Mouse (Mus musculus): Measurements from ENCODE around the gene Olfm3. TPM values are rescaled to one million over a fixed set of nuclear protein-coding genes. Genes with fewer than 3 reads are reported as not detected.

Gene Olfm3
- polyA plus RNA-seq (2012; ENCODE audit: insufficient read depth, low replicate concordance) = not detected in 2 replicates

DNA sequence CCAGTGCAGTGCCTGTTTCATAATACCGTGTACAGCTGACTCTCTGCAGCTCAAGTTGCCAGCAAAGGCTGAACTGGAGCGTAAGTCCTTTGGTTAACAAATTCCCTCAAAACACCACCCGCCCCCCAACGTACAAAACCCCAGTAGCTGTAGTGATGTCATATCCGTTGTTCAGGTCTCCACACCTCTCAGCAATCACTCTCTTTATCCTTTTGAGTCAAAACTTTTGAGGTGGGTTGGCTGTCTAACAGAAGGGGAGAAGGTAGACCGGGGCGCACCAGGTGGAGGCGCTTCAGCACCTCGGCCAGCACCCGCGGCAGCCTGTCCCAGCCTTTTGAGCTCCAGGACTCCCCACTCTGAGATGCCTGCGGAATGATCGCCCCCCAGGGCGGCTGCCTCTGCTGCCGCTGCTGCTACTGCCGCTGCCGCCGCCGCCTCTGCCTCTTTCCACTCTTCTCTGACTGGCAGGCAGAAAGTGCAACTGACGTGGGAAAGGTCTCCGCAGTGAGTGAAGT lies at the start of gene Olfm3:
TSS of gene Olfm3 (plus strand) at position 155 of the 515 bp plus-strand sequence.
- Histone ChIP-seq H3K4me1 (peaks cover 15% of the 10 kb centered on the region), H3K4me3 (replicated peaks) (peak within 1 kb of the TSS; percentile 89), H3K27me3 (replicated peaks) (peaks cover 4% of the 10 kb centered on the region), H3K36me3 (replicated peaks; ENCODE audit: low read length) (no peaks in the 10 kb centered on the region), H3K9me3 (no peaks in the 10 kb centered on the region)
- TF ChIP-seq FLI1 (IDR thresholded peaks at IDR 0.05; ENCODE audit: low read length) (no peak), GATA1 (IDR thresholded peaks at IDR 0.05; ENCODE audit: borderline replicate concordance, low read length) (no peak)

DNA sequence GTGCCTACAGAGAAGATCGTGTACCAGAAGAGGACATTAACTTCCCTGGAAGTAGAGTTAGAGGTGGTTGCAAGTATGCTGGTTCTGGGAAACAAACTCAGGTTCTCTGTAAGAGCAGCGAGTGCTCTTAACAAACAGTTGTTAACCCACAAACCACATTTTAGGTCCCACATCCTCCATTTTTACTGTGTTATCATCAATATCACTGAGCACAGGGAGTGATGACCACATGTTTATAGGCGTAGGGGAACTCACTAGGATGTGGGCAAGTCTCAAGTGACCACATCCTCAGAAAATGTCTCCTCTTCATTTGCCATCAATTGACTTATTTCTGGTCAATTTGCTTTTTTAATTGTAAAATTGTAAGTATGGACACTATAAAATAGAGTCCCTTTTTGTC lies 14.1 kb upstream of the Olfm3 start:
- TF ChIP-seq GATA1 (IDR thresholded peaks at IDR 0.05; ENCODE audit: borderline replicate concordance, low read length) (peak; percentile 21; the same call in 1 of the 3 replicates), FLI1 (IDR thresholded peaks at IDR 0.05; ENCODE audit: low read length) (0 out of 2 replicates have a peak, but pooled peaks have one; percentile 27)
- Histone ChIP-seq H3K27me3 (replicated peaks) (no peaks in the 10 kb centered on the region), H3K9me3 (no peaks in the 10 kb centered on the region), H3K36me3 (replicated peaks; ENCODE audit: low read length) (no peaks in the 10 kb centered on the region), H3K4me3 (replicated peaks) (peak overlapping the region; percentile 46), H3K4me1 (peaks cover 15% of the 10 kb centered on the region)

DNA sequence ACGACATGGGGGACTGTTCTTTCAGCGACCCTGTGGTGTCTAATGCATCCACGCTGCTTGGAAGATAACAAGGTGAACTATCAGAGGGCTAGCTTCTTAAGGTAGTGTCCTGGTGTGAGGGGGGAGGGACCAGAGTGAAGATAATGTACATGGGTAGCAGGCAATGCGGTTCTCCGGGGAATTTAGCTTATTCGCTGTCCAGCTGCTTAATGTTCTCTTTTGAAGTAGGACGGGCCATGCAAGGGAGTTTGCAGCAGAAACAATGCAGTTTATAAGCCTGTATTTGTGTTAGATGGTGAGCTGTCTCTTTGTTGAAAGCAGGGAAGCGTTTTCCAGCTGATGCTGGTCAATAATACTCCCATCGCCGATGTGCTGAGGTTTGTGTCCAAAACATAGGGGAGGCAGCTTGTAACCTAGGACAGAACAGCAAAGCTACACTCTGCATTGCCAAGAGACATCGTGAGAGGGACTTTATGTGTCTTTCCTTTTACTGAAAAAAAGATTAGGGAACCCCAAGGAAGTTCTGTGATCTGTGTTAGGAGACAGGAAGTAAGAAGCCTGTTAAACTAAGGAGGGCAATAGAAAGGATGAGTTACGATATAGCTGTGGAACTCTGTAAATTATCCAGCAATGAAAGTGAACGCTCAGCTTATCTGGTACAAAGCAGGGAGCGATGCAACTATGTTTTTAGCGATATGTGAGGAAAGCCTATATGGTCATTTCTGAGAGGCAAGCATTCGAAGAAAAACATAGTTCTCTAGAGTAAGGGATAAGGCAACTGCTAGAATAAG lies 950 bp downstream of the Olfm3 start:
- TF ChIP-seq GATA1 (IDR thresholded peaks at IDR 0.05; ENCODE audit: borderline replicate concordance, low read length) (no peak), FLI1 (IDR thresholded peaks at IDR 0.05; ENCODE audit: low read length) (no peak)
- Histone ChIP-seq H3K36me3 (replicated peaks; ENCODE audit: low read length) (no peaks in the 10 kb centered on the region), H3K4me3 (replicated peaks) (peak overlapping the region; percentile 89), H3K9me3 (no peaks in the 10 kb centered on the region), H3K27me3 (replicated peaks) (peaks cover 4% of the 10 kb centered on the region), H3K4me1 (peaks cover 15% of the 10 kb centered on the region)

DNA sequence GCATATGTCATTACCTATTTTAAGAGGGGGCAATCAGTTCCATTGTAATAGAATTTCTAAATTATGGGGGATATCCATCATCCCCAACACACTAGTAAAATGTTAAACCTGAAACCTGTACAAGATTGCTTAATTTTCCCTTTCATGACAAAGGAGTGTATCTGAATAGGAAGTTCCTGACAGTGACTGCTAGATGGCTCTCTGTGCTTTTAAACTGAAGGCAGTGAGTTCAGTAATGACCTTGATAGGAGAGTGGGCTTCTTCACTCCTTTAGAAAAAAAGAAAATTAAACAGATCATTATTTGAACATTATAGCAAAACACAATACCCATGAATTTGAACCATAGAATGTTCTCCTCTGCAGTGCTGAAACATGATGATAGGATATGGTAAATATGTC lies 3.7 kb downstream of the Olfm3 start:
- Histone ChIP-seq H3K27me3 (replicated peaks) (peaks cover 4% of the 10 kb centered on the region), H3K4me3 (replicated peaks) (no peak overlapping the region), H3K36me3 (replicated peaks; ENCODE audit: low read length) (no peaks in the 10 kb centered on the region), H3K4me1 (peaks cover 15% of the 10 kb centered on the region), H3K9me3 (no peaks in the 10 kb centered on the region)
- no peak for TF ChIP-seq FLI1 (IDR thresholded peaks at IDR 0.05; ENCODE audit: low read length)
- no peak for TF ChIP-seq GATA1 (IDR thresholded peaks at IDR 0.05; ENCODE audit: borderline replicate concordance, low read length)

DNA sequence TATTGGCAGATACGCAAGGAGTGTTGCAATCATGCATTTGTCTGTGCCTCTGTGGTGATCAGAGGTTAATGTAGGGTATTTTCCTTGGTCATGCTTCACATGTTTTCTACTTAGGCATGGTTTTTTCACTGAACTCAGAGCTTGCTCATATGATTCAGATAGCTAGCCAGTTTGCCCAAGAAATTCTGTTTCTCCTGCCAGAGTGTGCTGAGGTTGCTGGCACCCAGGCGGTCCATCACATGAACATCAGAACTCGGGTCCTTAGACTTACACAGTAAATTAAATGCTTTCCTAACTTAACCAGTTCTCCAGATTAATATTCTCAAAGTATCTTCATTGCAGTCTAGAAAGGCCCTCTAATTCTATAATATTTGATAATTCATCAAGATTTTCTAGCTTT lies 5.0 kb downstream of the Olfm3 start:
- no peaks in the 10 kb centered on the region for H3K9me3 ChIP-seq
- no peak for TF ChIP-seq FLI1 (IDR thresholded peaks at IDR 0.05; ENCODE audit: low read length)
- H3K36me3 ChIP-seq (replicated peaks; ENCODE audit: low read length) = no peaks in the 10 kb centered on the region
- H3K27me3 ChIP-seq (replicated peaks) = peaks cover 4% of the 10 kb centered on the region
- no peak overlapping the region for H3K4me3 ChIP-seq (replicated peaks)
- peaks cover 14% of the 10 kb centered on the region for H3K4me1 ChIP-seq

DNA sequence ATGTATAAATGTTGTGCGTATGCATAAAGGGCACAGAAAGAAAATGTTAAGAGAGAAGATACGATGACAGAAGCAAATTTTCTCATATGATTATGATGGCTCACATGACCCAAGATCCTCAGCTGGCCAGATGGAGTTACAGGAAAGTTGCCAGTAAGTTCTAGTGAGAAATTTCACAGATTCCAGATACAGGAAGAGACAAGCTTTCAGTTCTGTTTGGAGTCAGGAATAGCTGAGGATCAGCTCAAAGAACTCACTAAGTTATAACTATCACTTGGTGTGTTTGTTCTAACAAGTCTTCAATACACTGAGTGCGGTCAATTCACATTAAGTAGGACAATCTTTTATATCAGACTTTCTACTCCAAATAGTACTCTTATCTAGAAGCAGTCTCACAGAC lies 16.2 kb downstream of the Olfm3 start:
- Histone ChIP-seq H3K27me3 (replicated peaks) (no peaks in the 10 kb centered on the region), H3K9me3 (no peaks in the 10 kb centered on the region), H3K36me3 (replicated peaks; ENCODE audit: low read length) (no peaks in the 10 kb centered on the region), H3K4me1 (no peaks in the 10 kb centered on the region), H3K4me3 (replicated peaks) (no peak overlapping the region)
- TF ChIP-seq GATA1 (IDR thresholded peaks at IDR 0.05; ENCODE audit: borderline replicate concordance, low read length) (no peak), FLI1 (IDR thresholded peaks at IDR 0.05; ENCODE audit: low read length) (no peak)

DNA sequence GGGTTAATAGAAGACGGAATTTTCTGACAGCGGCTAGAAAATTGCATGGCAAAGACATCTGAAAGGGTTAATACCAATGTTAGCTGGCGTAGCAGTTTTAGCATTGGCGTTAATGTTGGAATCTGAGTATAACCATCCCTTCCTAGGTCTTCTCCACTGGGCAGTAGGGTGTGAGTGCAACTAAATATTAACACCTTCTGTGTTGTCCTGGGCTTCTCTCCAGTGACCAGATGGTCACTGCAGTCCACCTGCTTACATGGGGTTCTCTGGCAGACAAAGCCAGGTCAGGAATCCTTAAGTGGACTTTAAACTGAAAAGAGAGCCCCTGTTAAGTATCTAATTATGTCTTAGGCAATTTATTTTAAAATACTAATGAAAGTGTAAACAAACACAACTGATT lies 25.7 kb downstream of the Olfm3 start:
- Histone ChIP-seq H3K27me3 (replicated peaks) (no peaks in the 10 kb centered on the region), H3K36me3 (replicated peaks; ENCODE audit: low read length) (no peaks in the 10 kb centered on the region), H3K9me3 (no peaks in the 10 kb centered on the region), H3K4me3 (replicated peaks) (no peak overlapping the region), H3K4me1 (no peaks in the 10 kb centered on the region)
- TF ChIP-seq GATA1 (IDR thresholded peaks at IDR 0.05; ENCODE audit: borderline replicate concordance, low read length) (no peak), FLI1 (IDR thresholded peaks at IDR 0.05; ENCODE audit: low read length) (no peak)

DNA sequence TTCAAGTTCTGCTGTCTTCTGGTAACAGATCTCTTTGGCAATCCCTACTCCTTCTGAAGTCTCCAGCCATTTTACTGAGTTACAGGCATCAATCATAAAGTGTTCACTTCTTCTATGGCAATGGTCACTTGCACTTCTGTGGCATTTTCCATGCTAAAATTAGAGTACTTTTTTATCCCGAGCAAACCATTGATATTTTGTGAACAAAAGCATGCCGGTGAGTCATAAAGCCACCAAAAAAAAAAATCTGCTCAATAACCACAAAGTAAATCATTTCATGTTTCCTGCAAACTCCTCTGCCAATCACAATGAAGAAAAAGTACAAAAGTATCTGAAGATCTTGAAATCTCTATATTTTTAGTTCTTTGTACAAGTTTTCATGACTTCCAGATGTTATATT lies 26.5 kb downstream of the Olfm3 start:
- Histone ChIP-seq H3K36me3 (replicated peaks; ENCODE audit: low read length) (no peaks in the 10 kb centered on the region), H3K9me3 (no peaks in the 10 kb centered on the region), H3K4me1 (no peaks in the 10 kb centered on the region), H3K27me3 (replicated peaks) (no peaks in the 10 kb centered on the region), H3K4me3 (replicated peaks) (no peak overlapping the region)
- TF ChIP-seq FLI1 (IDR thresholded peaks at IDR 0.05; ENCODE audit: low read length) (no peak), GATA1 (IDR thresholded peaks at IDR 0.05; ENCODE audit: borderline replicate concordance, low read length) (no peak)

DNA sequence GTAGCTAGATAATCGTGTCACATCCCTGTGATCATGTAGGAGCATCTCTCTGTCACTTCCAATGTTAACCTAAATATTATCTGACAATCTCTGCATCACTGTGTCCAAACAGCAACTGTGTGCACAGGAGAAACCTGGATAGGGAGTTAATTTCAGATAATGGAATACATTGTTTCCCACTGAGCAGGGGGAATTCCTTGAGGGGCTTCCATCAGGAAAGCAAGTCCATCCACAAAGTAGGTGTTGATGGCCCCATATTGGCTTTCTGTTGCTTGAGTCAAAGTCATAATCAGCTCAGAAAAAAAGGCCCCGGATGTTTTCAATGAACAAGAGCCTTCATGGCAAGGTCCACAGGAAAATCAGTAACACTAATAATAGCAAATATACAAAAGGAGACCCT lies 26.9 kb downstream of the Olfm3 start:
- TF ChIP-seq GATA1 (IDR thresholded peaks at IDR 0.05; ENCODE audit: borderline replicate concordance, low read length) (no peak), FLI1 (IDR thresholded peaks at IDR 0.05; ENCODE audit: low read length) (no peak)
- H3K4me1 ChIP-seq = no peaks in the 10 kb centered on the region
- no peaks in the 10 kb centered on the region for H3K9me3 ChIP-seq
- H3K4me3 ChIP-seq (replicated peaks) = no peak overlapping the region
- H3K36me3 ChIP-seq (replicated peaks; ENCODE audit: low read length) = no peaks in the 10 kb centered on the region
- no peaks in the 10 kb centered on the region for H3K27me3 ChIP-seq (replicated peaks)

DNA sequence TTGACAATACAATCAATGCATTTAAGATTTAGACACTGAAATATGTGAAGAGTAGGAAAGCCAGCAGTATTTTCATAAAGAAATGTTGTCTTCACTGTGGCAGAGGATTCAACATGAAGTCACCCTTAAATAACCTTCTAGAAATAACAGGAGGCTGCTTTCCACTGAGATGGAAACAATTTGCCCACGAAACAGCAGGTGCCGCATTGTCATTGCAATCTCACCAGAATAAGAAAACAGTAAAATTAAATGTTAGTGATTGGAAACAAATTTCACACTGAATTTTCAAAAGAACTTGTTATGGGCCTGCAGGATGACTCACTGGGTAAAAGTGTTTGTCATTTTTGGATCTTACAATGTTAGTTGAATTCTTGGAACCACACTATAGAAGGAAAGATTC lies 29.0 kb downstream of the Olfm3 start:
- H3K9me3 ChIP-seq = no peaks in the 10 kb centered on the region
- H3K4me1 ChIP-seq = no peaks in the 10 kb centered on the region
- TF ChIP-seq GATA1 (IDR thresholded peaks at IDR 0.05; ENCODE audit: borderline replicate concordance, low read length) = no peak
- no peak for TF ChIP-seq FLI1 (IDR thresholded peaks at IDR 0.05; ENCODE audit: low read length)
- H3K27me3 ChIP-seq (replicated peaks) = no peaks in the 10 kb centered on the region
- H3K4me3 ChIP-seq (replicated peaks) = no peak overlapping the region
- H3K36me3 ChIP-seq (replicated peaks; ENCODE audit: low read length) = no peaks in the 10 kb centered on the region
